Mouse (Mus musculus) liver, postnatal 0 days (tissue): Measurements from ENCODE around the gene C77080.

ENCODE experiments used
- CTCF ChIP-seq: sonication (generic); IDR thresholded peaks from 2 replicates; pipeline ENCODE4 v1.5.1; 2016; ENCODE audit warnings: antibody characterized with exemption, low read depth
- EP300 ChIP-seq: IDR thresholded peaks from 2 replicates; pipeline ENCODE4 v1.6.1; 2016; ENCODE audit warnings: antibody characterized with exemption, low read depth, mild to moderate bottlenecking

DNA sequence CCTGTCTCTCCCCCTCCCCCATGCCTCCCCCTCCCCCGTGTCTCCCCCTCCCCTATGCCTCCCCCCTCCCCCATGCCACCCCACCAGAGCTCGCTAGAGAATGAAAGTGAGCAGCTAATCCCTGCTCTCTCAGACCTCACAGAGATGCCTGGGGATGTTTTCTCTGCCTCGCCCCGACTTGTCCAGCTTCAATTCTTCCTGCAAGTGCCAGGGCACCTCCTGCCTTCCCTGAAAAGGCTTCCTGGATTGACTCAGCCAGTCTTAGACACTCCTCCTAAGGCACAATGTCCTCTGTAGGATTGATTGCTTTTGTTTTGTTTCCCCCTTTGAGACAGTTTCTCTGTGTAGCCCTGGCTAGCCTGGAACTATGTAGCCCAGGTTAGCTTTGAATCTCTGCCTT lies at the start of gene C77080:
- no peak for TF ChIP-seq CTCF
- no peak for TF ChIP-seq EP300
